Mouse (Mus musculus) central nervous system, embryonic 14 days (tissue): Measurements from ENCODE around the gene Supt16. TPM values are rescaled to one million over a fixed set of nuclear protein-coding genes. Genes with fewer than 3 reads are reported as not detected.

ENCODE experiments used
- polyA plus RNA-seq: library from polyadenylated mRNA; depleted of rRNA; stranded (reverse); fragments of >200 nt; gene quantifications from 2 replicates; pipeline ENCODE4 v1.2.3, GENCODE M21; 2012; rRNA removed

Supt16 gene
- 42.6 and 46.2 TPM in 2 replicates for polyA plus RNA-seq

GRCm38 (mm10) chr14:52197156-52197878 is at the start of gene Supt16:
TSS of gene Supt16 (minus strand) at chr14:52197416.

Other genes with a start within 250 kb of the Supt16 start
- gene Arhgef40, start 212.7 kb downstream of the Supt16 start, polyA plus RNA-seq, result 106 and 134 TPM in 2 replicates
- 1.6 and 2.0 TPM in 2 replicates for gene Tmem253, start 181.8 kb downstream of the Supt16 start, polyA plus RNA-seq
- gene Zfp219, start 176.7 kb downstream of the Supt16 start, polyA plus RNA-seq, result 150 and 179 TPM in 2 replicates
- gene Olfr221, start 155.0 kb downstream of the Supt16 start, polyA plus RNA-seq, result 0.01 TPM in 1 of 2 replicates, not detected in the other
- gene Hnrnpc, start 93.4 kb downstream of the Supt16 start, polyA plus RNA-seq, result 497 and 569 TPM in 2 replicates
- gene Rpgrip1, start 86.7 kb downstream of the Supt16 start, polyA plus RNA-seq, result 1.7 and 1.8 TPM in 2 replicates
- gene Chd8, start 60.4 kb upstream of the Supt16 start, polyA plus RNA-seq, result 63.5 and 70.7 TPM in 2 replicates
- 43.2 and 44.0 TPM in 2 replicates for gene Tox4, start 81.7 kb upstream of the Supt16 start, polyA plus RNA-seq
- gene Rab2b, start 82.1 kb upstream of the Supt16 start, polyA plus RNA-seq, result 47.8 and 51.9 TPM in 2 replicates
- gene Mettl3, start 107.7 kb upstream of the Supt16 start, polyA plus RNA-seq, result 55.1 and 58.7 TPM in 2 replicates
- gene Sall2, start 131.3 kb upstream of the Supt16 start, polyA plus RNA-seq, result 52.2 and 52.9 TPM in 2 replicates
- not detected in 2 replicates for gene Olfr1513, start 159.0 kb upstream of the Supt16 start, polyA plus RNA-seq
- not detected in 2 replicates for gene Olfr1512, start 181.8 kb upstream of the Supt16 start, polyA plus RNA-seq
- not detected in 2 replicates for gene Olfr1511, start 200.0 kb upstream of the Supt16 start, polyA plus RNA-seq
- not detected in 2 replicates for gene Olfr1510, start 217.0 kb upstream of the Supt16 start, polyA plus RNA-seq
- not detected in 2 replicates for gene Olfr1509, start 245.6 kb upstream of the Supt16 start, polyA plus RNA-seq